Mouse (Mus musculus) olfactory bulb, adult 2 months (tissue): ENCODE data around the gene Ttll7.
A peak's percentile ranks its signal among the peaks of the same experiment; 100 is the strongest.

Source experiments
- CTCF ChIP-seq: fragments of 200-500 bp; IDR thresholded peaks from 2 replicates; pipeline ENCODE4 v1.5.1; 2012; ENCODE audit warnings: low read depth, mild to moderate bottlenecking, low read length, moderate library complexity; ENCODE audit not compliant: insufficient read depth
- POLR2A ChIP-seq: fragments of 200-500 bp; IDR thresholded peaks from 2 replicates; pipeline ENCODE4 v1.6.1; 2012; ENCODE audit warnings: mild to moderate bottlenecking, low read depth, low read length, moderate library complexity; ENCODE audit not compliant: insufficient read depth

DNA sequence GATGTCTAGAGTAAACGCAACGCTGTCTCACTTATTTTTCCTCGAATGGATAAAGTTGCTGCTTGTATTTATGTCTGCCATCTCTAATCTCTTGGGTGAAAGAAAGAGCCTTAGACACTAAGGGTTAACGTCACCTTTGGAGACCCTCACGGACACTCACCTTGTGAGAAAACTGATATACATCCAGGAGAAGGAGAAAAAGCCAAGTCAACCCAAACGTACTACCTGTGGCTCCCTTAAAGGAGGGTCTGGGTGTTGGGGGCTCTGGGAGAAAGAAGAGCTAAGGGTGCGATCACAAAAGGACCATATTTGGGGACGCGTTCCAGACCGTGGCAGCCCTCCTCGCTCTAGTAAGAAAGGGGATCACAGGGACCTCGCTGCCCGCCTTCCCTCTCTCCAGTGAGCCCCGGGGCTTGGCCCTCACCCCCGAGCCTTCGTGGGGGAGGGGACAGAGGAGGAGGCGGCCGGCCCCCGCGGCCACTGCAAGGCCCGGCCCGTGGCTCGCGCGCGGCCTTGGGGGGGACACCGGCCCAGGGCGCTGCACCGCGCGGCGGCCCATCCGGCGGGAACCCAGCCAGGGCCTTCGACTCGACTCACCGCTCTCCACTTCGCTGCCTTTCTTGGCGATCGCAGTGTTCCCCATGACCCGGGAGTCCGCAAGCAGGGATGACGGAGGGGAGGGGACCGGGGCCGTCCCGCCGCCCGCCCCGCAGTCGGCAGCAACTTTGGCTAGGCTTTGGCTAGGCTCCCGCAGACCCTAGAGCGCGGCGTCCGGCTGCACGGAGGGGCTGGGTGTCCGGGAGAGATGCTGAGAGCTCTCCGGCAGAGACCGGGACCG lies 39.9 kb upstream of the Ttll7 start:
- peak; percentile 10; the same call in 1 of the 2 replicates for TF ChIP-seq POLR2A
- no peak for TF ChIP-seq CTCF
